Mouse (Mus musculus): ENCODE measurements at regions not wholly inside any gene's neighbourhood (a gene's known extent, or its start where the extent isn't known, plus 50 kb on each side); places are given as distances from the start of the nearest gene placed in this dataset.
"Not testable (repeated sequence)": the region's sequence is repeated elsewhere in the genome, so short reads cannot be mapped to it uniquely, and the experiment has no call there.

DNA sequence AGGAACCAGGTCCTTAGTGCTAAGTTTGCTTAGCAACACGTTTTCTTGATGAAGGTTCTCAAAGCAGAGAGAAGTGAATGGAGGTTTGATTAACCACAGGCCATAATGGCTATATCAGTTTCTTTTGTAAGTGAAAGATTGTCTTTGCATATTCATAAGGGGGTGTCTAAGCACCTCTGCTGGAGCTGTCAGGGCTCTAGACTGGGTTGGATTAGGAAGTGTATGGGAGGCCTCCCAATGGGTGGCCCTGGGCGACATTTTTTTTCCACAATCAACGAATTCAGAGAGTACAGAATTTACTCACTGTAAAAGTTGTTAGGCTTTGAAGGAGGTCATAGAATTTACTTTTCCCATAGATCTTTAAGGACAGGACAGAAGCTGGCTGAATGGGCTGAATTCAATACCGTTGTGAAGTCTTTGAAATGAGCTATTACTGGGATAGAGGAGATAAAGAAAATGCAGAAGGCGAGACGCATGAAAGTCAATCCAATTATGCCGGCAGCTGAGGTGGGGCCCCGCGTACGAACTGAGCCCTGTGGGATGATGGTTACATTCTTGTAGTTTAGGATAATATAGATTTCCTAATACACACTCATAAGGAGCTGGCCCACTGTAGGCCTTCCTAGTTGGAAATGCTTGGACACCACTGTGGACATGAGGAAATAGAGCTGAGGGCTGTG is 268.4 kb upstream of the Ubash3b start:
- Histone ChIP-seq H3K36me3 (no peaks in the 10 kb centered on the region), H3K4me2 (no peak overlapping the region), H3K4me1 (replicated peaks) (no peaks in the 10 kb centered on the region), H3K9ac (replicated peaks) (no peak overlapping the region), H3K4me3 (replicated peaks) (no peak overlapping the region), H3K9me3 (no peaks in the 10 kb centered on the region), H3K27ac (no peak overlapping the region), H3K27me3 (no peaks in the 10 kb centered on the region)
- 81% methylated on average over 10 of the region's 10 CpGs for WGBS
- ATAC-seq (ENCODE audit: insufficient number of reproducible peaks, insufficient read depth, low FRiP score, low TSS enrichment, low read depth) = no peak

DNA sequence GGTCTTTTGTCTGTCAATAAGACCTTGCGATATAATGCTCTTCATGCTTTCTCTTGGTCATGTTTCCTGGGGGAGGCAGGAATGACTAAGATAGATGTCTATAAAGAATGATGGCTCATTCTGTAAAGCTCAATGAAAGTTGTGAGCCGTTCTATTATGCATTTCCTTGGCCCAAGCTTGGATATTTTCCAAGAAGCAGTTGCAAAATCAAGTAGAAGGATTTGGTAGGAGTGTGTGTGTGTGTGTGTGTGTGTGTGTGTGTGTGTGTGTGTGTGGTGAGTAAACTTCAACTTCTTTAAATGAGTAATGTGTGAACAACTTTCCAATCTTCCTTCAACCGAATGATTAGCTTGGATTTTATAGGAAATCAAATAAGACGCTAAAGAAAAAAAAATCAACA is 267.7 kb upstream of the Ubash3b start:
- H3K9me3 ChIP-seq = no peaks in the 10 kb centered on the region
- H3K27me3 ChIP-seq = no peaks in the 10 kb centered on the region
- H3K27ac ChIP-seq = no peak overlapping the region
- no peaks in the 10 kb centered on the region for H3K4me1 ChIP-seq (replicated peaks)
- H3K4me3 ChIP-seq (replicated peaks) = no peak overlapping the region
- no peak overlapping the region for H3K4me2 ChIP-seq
- H3K9ac ChIP-seq (replicated peaks) = no peak overlapping the region
- H3K36me3 ChIP-seq = no peaks in the 10 kb centered on the region
- WGBS = 92% methylated on average over 4 of the region's 4 CpGs
- ATAC-seq (ENCODE audit: insufficient number of reproducible peaks, insufficient read depth, low FRiP score, low TSS enrichment, low read depth) = no peak

GRCm38 (mm10) chr9:41426698-41427097 is 265.2 kb upstream of the Ubash3b start:
- Histone ChIP-seq H3K4me1 (replicated peaks) (no peaks in the 10 kb centered on the region), H3K27ac (no peak overlapping the region), H3K27me3 (no peaks in the 10 kb centered on the region), H3K4me3 (replicated peaks) (no peak overlapping the region), H3K4me2 (no peak overlapping the region), H3K36me3 (no peaks in the 10 kb centered on the region), H3K9ac (replicated peaks) (no peak overlapping the region), H3K9me3 (no peaks in the 10 kb centered on the region)
- no peak for ATAC-seq (ENCODE audit: insufficient number of reproducible peaks, insufficient read depth, low FRiP score, low TSS enrichment, low read depth)
- 84% methylated on average over 7 of the region's 7 CpGs for WGBS

DNA sequence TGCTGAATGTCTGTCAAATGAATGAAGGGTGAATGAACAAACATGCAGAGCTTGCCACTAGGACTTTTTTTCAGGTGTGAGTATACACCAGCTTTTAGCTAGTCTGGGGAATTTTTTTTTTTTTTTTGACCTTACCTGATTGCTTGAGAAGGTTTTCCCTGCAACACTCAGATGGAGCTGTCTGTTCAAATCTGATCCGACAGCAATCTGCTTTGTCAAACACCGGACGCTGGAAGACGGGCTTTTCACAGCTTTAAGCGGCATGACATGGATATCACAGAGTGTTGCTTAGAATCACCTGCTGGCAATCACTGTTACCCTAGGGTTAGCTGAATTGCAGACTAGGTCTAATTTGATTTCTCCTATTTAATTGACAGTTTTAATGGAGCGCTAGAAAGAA is 263.7 kb upstream of the Ubash3b start:
- H3K36me3 ChIP-seq = no peaks in the 10 kb centered on the region
- 90% methylated on average over 6 of the region's 6 CpGs for WGBS
- no peak overlapping the region for H3K4me3 ChIP-seq (replicated peaks)
- no peaks in the 10 kb centered on the region for H3K9me3 ChIP-seq
- no peak overlapping the region for H3K9ac ChIP-seq (replicated peaks)
- H3K27me3 ChIP-seq = no peaks in the 10 kb centered on the region
- no peak overlapping the region for H3K4me2 ChIP-seq
- H3K27ac ChIP-seq = no peak overlapping the region
- no peaks in the 10 kb centered on the region for H3K4me1 ChIP-seq (replicated peaks)
- no peak for ATAC-seq (ENCODE audit: insufficient number of reproducible peaks, insufficient read depth, low FRiP score, low TSS enrichment, low read depth)

- H3K4me2 ChIP-seq = no peak overlapping the region
- no peaks in the 10 kb centered on the region for H3K27me3 ChIP-seq
- H3K4me1 ChIP-seq (replicated peaks) = peaks cover 4% of the 10 kb centered on the region
- H3K9me3 ChIP-seq = no peaks in the 10 kb centered on the region
- no peak for ATAC-seq (ENCODE audit: insufficient number of reproducible peaks, insufficient read depth, low FRiP score, low TSS enrichment, low read depth)
- no peak overlapping the region for H3K9ac ChIP-seq (replicated peaks)
- WGBS = 87% methylated on average over 3 of the region's 3 CpGs
- H3K4me3 ChIP-seq (replicated peaks) = no peak overlapping the region
- H3K27ac ChIP-seq = no peak overlapping the region
- H3K36me3 ChIP-seq = no peaks in the 10 kb centered on the region
Observed at GRCm38 (mm10) chr9:41413791-41414190, 252.3 kb upstream of the Ubash3b start.

- not testable (repeated sequence) for H3K36me3 ChIP-seq; ATAC-seq (ENCODE audit: insufficient number of reproducible peaks, insufficient read depth, low FRiP score, low TSS enrichment, low read depth); H3K27ac ChIP-seq; H3K4me3 ChIP-seq (replicated peaks); H3K9me3 ChIP-seq; H3K9ac ChIP-seq (replicated peaks); H3K4me2 ChIP-seq; H3K27me3 ChIP-seq; H3K4me1 ChIP-seq (replicated peaks)
Observed at GRCm38 (mm10) chr9:41413091-41413490, 251.6 kb upstream of the Ubash3b start.

DNA sequence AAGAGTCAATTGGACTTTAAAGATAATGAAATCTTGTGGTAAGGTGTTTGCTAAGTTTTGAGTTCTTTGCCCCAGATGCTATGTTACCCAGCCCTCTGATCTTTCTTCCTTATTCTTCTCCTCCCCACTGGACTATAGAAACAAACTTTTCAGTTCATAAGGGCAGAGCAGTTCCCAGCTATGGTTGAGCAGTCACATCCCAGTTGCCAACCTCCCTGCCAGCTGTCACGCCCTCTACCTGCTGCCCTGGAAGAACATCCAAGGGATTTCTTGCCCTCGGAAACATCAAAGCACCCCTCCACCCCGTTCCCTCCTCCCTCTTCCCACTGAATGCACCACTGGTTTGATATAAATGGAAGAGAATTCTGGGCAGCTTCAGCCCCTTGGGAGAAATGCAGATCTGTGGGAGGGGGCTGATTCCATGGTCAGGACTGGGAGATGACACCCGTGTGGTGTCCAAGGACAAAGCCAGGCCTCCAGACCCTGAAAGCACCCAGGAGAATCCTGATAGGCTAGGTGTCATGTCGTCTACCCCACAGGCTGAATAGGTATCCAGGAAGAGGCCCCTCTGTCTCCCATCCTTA is 250.8 kb upstream of the Ubash3b start:
- no peak overlapping the region for H3K27ac ChIP-seq
- no peaks in the 10 kb centered on the region for H3K36me3 ChIP-seq
- ATAC-seq (ENCODE audit: insufficient number of reproducible peaks, insufficient read depth, low FRiP score, low TSS enrichment, low read depth) = no peak
- peaks cover 11% of the 10 kb centered on the region for H3K4me1 ChIP-seq (replicated peaks)
- 39% methylated on average over 5 of the region's 5 CpGs for WGBS
- H3K9ac ChIP-seq (replicated peaks) = no peak overlapping the region
- H3K9me3 ChIP-seq = no peaks in the 10 kb centered on the region
- no peak overlapping the region for H3K4me2 ChIP-seq
- no peaks in the 10 kb centered on the region for H3K27me3 ChIP-seq
- no peak overlapping the region for H3K4me3 ChIP-seq (replicated peaks)

DNA sequence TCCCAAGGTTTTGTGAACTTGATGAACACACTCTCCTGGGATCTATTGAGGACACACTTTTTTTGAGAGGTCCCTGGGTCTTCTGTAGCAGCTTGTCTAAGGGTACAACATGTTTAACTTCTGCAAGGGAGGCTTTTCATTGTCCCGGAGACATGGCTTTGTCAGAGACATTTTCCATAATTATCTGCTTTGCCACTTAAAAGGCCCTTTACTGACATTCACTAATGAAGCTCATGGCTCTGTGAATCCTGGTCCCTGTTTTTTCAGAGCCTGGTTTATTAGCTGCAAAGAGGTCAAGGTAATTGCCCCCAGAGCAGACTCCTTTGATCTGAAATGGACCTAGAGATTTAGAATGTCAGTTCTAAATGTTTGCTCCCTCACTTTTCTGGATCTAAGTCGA is 246.8 kb upstream of the Ubash3b start:
- H3K4me2 ChIP-seq = no peak overlapping the region
- H3K36me3 ChIP-seq = no peaks in the 10 kb centered on the region
- no peak overlapping the region for H3K4me3 ChIP-seq (replicated peaks)
- H3K9ac ChIP-seq (replicated peaks) = no peak overlapping the region
- no peak for ATAC-seq (ENCODE audit: insufficient number of reproducible peaks, insufficient read depth, low FRiP score, low TSS enrichment, low read depth)
- H3K27ac ChIP-seq = no peak overlapping the region
- peaks cover 11% of the 10 kb centered on the region for H3K4me1 ChIP-seq (replicated peaks)
- H3K9me3 ChIP-seq = no peaks in the 10 kb centered on the region
- no peaks in the 10 kb centered on the region for H3K27me3 ChIP-seq
- WGBS = 3% methylated on average over 2 of the region's 2 CpGs

DNA sequence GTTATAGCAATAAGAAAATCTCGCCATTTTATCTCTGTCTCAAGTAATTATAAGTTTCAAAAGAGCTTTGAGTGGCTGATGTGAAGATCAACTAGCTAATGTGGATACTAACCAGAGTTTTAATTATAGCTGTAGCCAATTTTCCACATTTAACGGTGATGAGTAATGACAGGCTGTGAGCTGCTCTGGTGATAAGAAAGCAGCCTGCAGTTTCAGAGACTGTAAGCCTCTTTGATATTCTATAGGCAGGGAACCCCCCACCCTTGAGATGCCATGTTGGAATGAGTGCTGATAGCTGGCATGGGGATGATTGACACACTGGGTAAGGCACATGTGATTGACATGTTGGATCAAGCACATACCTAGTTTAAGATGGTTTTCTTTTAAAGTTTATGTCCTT is 245.6 kb upstream of the Ubash3b start:
- no peak for ATAC-seq (ENCODE audit: insufficient number of reproducible peaks, insufficient read depth, low FRiP score, low TSS enrichment, low read depth)
- no peak overlapping the region for H3K9ac ChIP-seq (replicated peaks)
- no peaks in the 10 kb centered on the region for H3K36me3 ChIP-seq
- H3K4me3 ChIP-seq (replicated peaks) = no peak overlapping the region
- no peak overlapping the region for H3K4me2 ChIP-seq
- 45% methylated on average over 2 of the region's 2 CpGs for WGBS
- no peaks in the 10 kb centered on the region for H3K27me3 ChIP-seq
- H3K4me1 ChIP-seq (replicated peaks) = peaks cover 6% of the 10 kb centered on the region; the same call in 1 of the 2 replicates
- no peak overlapping the region for H3K27ac ChIP-seq
- no peaks in the 10 kb centered on the region for H3K9me3 ChIP-seq

DNA sequence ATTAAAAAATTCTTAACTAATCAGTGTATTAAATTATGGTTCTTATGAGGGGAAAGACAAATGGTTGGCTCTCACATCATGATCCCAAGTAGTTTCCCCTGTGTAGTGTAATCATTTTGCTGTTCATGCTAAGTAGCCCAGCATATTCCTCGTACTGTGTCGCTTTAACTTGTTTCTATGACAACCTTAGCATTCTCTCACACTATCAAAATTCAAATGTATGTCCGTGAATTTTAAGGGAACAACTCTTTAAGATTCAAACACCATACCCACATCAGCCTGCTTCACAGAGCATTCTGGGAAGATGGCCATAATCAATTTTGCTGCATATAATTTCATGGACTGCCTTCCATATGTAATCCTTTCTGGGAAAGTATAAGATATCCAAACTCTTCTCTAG is 241.4 kb upstream of the Ubash3b start:
- Histone ChIP-seq H3K9me3 (no peaks in the 10 kb centered on the region), H3K27me3 (no peaks in the 10 kb centered on the region), H3K4me1 (replicated peaks) (peaks cover under 1% of the 10 kb centered on the region; the same call in 1 of the 2 replicates), H3K9ac (replicated peaks) (no peak overlapping the region), H3K27ac (no peak overlapping the region), H3K4me3 (replicated peaks) (no peak overlapping the region), H3K36me3 (no peaks in the 10 kb centered on the region), H3K4me2 (no peak overlapping the region)
- WGBS = 92% methylated on average over 3 of the region's 3 CpGs
- no peak for ATAC-seq (ENCODE audit: insufficient number of reproducible peaks, insufficient read depth, low FRiP score, low TSS enrichment, low read depth)

DNA sequence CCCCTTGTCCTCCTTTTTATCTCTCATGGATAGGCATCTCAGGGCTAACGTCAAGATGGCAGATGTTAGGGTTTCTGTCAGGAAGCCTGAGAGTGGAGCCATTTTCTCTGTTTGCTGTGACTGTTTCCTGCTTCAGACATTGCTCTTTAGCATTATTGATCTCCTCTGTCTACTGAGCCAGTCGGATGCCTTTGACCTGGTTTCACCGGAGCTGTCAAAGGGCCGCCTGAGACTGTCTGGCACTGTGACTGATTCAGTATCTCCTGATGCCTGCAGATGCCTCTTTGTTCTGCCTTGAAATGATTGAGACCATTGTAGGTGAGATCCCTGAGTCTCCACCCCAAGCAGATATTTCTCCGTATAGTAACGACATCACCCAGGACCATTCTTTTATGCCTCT is 239.5 kb upstream of the Ubash3b start:
- Histone ChIP-seq H3K4me3 (replicated peaks) (no peak overlapping the region), H3K4me1 (replicated peaks) (peaks cover under 1% of the 10 kb centered on the region; the same call in 1 of the 2 replicates), H3K27ac (no peak overlapping the region), H3K9me3 (no peaks in the 10 kb centered on the region), H3K9ac (replicated peaks) (no peak overlapping the region), H3K4me2 (no peak overlapping the region), H3K27me3 (no peaks in the 10 kb centered on the region), H3K36me3 (no peaks in the 10 kb centered on the region)
- no peak for ATAC-seq (ENCODE audit: insufficient number of reproducible peaks, insufficient read depth, low FRiP score, low TSS enrichment, low read depth)
- WGBS = 87% methylated on average over 6 of the region's 6 CpGs

- Histone ChIP-seq H3K36me3 (0 out of 2 replicates have a peak, but pooled peaks cover 6% of the 10 kb centered on the region), H3K27me3 (no peaks in the 10 kb centered on the region), H3K4me3 (replicated peaks) (no peak overlapping the region), H3K4me2 (no peak overlapping the region), H3K9me3 (no peaks in the 10 kb centered on the region), H3K9ac (replicated peaks) (no peak overlapping the region), H3K27ac (peak overlapping the region; percentile 50; the same call in 1 of the 2 replicates), H3K4me1 (replicated peaks) (peaks cover 10% of the 10 kb centered on the region; the same call in 1 of the 2 replicates)
- ATAC-seq (ENCODE audit: insufficient number of reproducible peaks, insufficient read depth, low FRiP score, low TSS enrichment, low read depth) = no peak
- WGBS = 21% methylated on average over 4 of the region's 4 CpGs
Observed at GRCm38 (mm10) chr9:41395471-41395870, 234.0 kb upstream of the Ubash3b start.
